Mouse (Mus musculus) CH12F3 (cell line): Measurements from ENCODE around the gene Bahd1.

ENCODE experiments used
- in situ Hi-C: fragments of 300-500 bp; cut with MboI; formaldehyde crosslinking; loops from 2 replicates; pipeline ENCODE4 v1.14.3; 2020; ENCODE audit warnings: low sequenced_read_pairs

The Bahd1 gene

GRCm38 (mm10) chr2:118897392-118897791 lies 2.8 kb upstream of the Bahd1 start:
- in situ Hi-C loops = no loop called here

- in situ Hi-C loops = no loop called here
These were observed 2.4 kb upstream of the Bahd1 start for GRCm38 (mm10) chr2:118897808-118898207.

GRCm38 (mm10) chr2:118898771-118899170 lies 1.4 kb upstream of the Bahd1 start:
- in situ Hi-C loops = no loop called here

GRCm38 (mm10) chr2:118899306-118899705 lies 871 bp upstream of the Bahd1 start:
- in situ Hi-C loops = no loop called here

GRCm38 (mm10) chr2:118900826-118901140 lies 606 bp downstream of the Bahd1 start:
- in situ Hi-C loops = no loop called here

GRCm38 (mm10) chr2:118901175-118902031 lies 1.2 kb downstream of the Bahd1 start:
- in situ Hi-C loops = no loop called here

- in situ Hi-C loops = no loop called here
These were observed 2.2 kb downstream of the Bahd1 start for GRCm38 (mm10) chr2:118902051-118903025.

- in situ Hi-C loops = no loop called here
These were observed 3.2 kb downstream of the Bahd1 start for GRCm38 (mm10) chr2:118903333-118903741.

GRCm38 (mm10) chr2:118905433-118906117 lies 5.4 kb downstream of the Bahd1 start:
- in situ Hi-C loops = no loop called here

GRCm38 (mm10) chr2:118906118-118906492 lies 5.9 kb downstream of the Bahd1 start:
- in situ Hi-C loops = no loop called here

- in situ Hi-C loops = no loop called here
These were observed 7.6 kb downstream of the Bahd1 start for GRCm38 (mm10) chr2:118907781-118908180.

GRCm38 (mm10) chr2:118909151-118909550 lies 9.0 kb downstream of the Bahd1 start:
- in situ Hi-C loops = no loop called here

- in situ Hi-C loops = no loop called here
These were observed 10.6 kb downstream of the Bahd1 start for GRCm38 (mm10) chr2:118910605-118911278.

- in situ Hi-C loops = no loop called here
These were observed 12.5 kb downstream of the Bahd1 start for GRCm38 (mm10) chr2:118912706-118913105.

- in situ Hi-C loops = no loop called here
These were observed 13.5 kb downstream of the Bahd1 start for GRCm38 (mm10) chr2:118913551-118914276.

GRCm38 (mm10) chr2:118914685-118915084 lies 14.5 kb downstream of the Bahd1 start:
- in situ Hi-C loops = no loop called here

GRCm38 (mm10) chr2:118916436-118916835 lies 16.3 kb downstream of the Bahd1 start:
- in situ Hi-C loops = no loop called here

- in situ Hi-C loops = no loop called here
These were observed 18.4 kb downstream of the Bahd1 start for GRCm38 (mm10) chr2:118918543-118918942.

- in situ Hi-C loops = no loop called here
These were observed 20.3 kb downstream of the Bahd1 start for GRCm38 (mm10) chr2:118920428-118920827.

GRCm38 (mm10) chr2:118925952-118926351 lies 25.8 kb downstream of the Bahd1 start:
- in situ Hi-C loops = no loop called here
